Mouse (Mus musculus): ENCODE data around the gene Gh. TPM values are rescaled to one million over a fixed set of nuclear protein-coding genes. Genes with fewer than 3 reads are reported as not detected.

Gh gene
- polyA plus RNA-seq, 1 experiment from 2014 or later: 0.61 TPM

- H3K4me3 ChIP-seq (ENCODE audit: low read length): no peak overlapping the region
- no peak for ATAC-seq
- no peak overlapping the region for H3K27ac ChIP-seq (ENCODE audit: low read depth, low read length)
- H3K9ac ChIP-seq (ENCODE audit: low read depth, low read length): no peak overlapping the region
- WGBS: 53% methylated on average over 4 of the region's 4 CpGs
- H3K4me2 ChIP-seq (ENCODE audit: low read length): no peak overlapping the region
- H3K27me3 ChIP-seq (replicated peaks; ENCODE audit: control insufficient read depth, insufficient read depth, low read length): no peaks in the 10 kb centered on the region
- H3K36me3 ChIP-seq (ENCODE audit: control insufficient read depth, insufficient read depth, low read length): no peaks in the 10 kb centered on the region
- no peaks in the 10 kb centered on the region for H3K9me3 ChIP-seq (ENCODE audit: control insufficient read depth, low read length)
- H3K4me1 ChIP-seq (ENCODE audit: control insufficient read depth, insufficient read depth, low read depth, low read length): no peaks in the 10 kb centered on the region
Measured at GRCm38 (mm10) chr11:106332458-106332857, 30.8 kb upstream of the Gh start.

- H3K9me3 ChIP-seq (ENCODE audit: control insufficient read depth, low read length): no peaks in the 10 kb centered on the region
- H3K27me3 ChIP-seq (replicated peaks; ENCODE audit: control insufficient read depth, insufficient read depth, low read length): no peaks in the 10 kb centered on the region
- H3K9ac ChIP-seq (ENCODE audit: low read depth, low read length): no peak overlapping the region
- no peak overlapping the region for H3K4me3 ChIP-seq (ENCODE audit: low read length)
- H3K4me2 ChIP-seq (ENCODE audit: low read length): no peak overlapping the region
- no peak overlapping the region for H3K27ac ChIP-seq (ENCODE audit: low read depth, low read length)
- no peaks in the 10 kb centered on the region for H3K36me3 ChIP-seq (ENCODE audit: control insufficient read depth, insufficient read depth, low read length)
- H3K4me1 ChIP-seq (ENCODE audit: control insufficient read depth, insufficient read depth, low read depth, low read length): no peaks in the 10 kb centered on the region
- ATAC-seq: no peak
- 72% methylated on average over 7 of the region's 7 CpGs for WGBS
Measured at GRCm38 (mm10) chr11:106329682-106330081, 28.0 kb upstream of the Gh start.

- no peak for ATAC-seq
- Histone ChIP-seq H3K4me2 (ENCODE audit: low read length) (no peak overlapping the region), H3K9ac (ENCODE audit: low read depth, low read length) (no peak overlapping the region), H3K4me3 (ENCODE audit: low read length) (no peak overlapping the region), H3K36me3 (ENCODE audit: control insufficient read depth, insufficient read depth, low read length) (no peaks in the 10 kb centered on the region), H3K4me1 (ENCODE audit: control insufficient read depth, insufficient read depth, low read depth, low read length) (no peaks in the 10 kb centered on the region), H3K27me3 (replicated peaks; ENCODE audit: control insufficient read depth, insufficient read depth, low read length) (no peaks in the 10 kb centered on the region), H3K9me3 (ENCODE audit: control insufficient read depth, low read length) (no peaks in the 10 kb centered on the region), H3K27ac (ENCODE audit: low read depth, low read length) (no peak overlapping the region)
- WGBS: 86% methylated on average over 6 of the region's 6 CpGs
Measured at GRCm38 (mm10) chr11:106329128-106329527, 27.5 kb upstream of the Gh start.

GRCm38 (mm10) chr11:106328521-106328920 is 26.9 kb upstream of the Gh start:
- 89% methylated on average over 5 of the region's 5 CpGs for WGBS
- no peak overlapping the region for H3K9ac ChIP-seq (ENCODE audit: low read depth, low read length)
- no peaks in the 10 kb centered on the region for H3K9me3 ChIP-seq (ENCODE audit: control insufficient read depth, low read length)
- H3K36me3 ChIP-seq (ENCODE audit: control insufficient read depth, insufficient read depth, low read length): no peaks in the 10 kb centered on the region
- ATAC-seq: no peak
- no peak overlapping the region for H3K4me3 ChIP-seq (ENCODE audit: low read length)
- H3K4me2 ChIP-seq (ENCODE audit: low read length): no peak overlapping the region
- H3K27me3 ChIP-seq (replicated peaks; ENCODE audit: control insufficient read depth, insufficient read depth, low read length): no peaks in the 10 kb centered on the region
- H3K27ac ChIP-seq (ENCODE audit: low read depth, low read length): no peak overlapping the region
- H3K4me1 ChIP-seq (ENCODE audit: control insufficient read depth, insufficient read depth, low read depth, low read length): no peaks in the 10 kb centered on the region

- no peak overlapping the region for H3K4me3 ChIP-seq (ENCODE audit: low read length)
- H3K9me3 ChIP-seq (ENCODE audit: control insufficient read depth, low read length): no peaks in the 10 kb centered on the region
- WGBS: 87% methylated on average over 8 of the region's 8 CpGs
- H3K9ac ChIP-seq (ENCODE audit: low read depth, low read length): no peak overlapping the region
- H3K4me1 ChIP-seq (ENCODE audit: control insufficient read depth, insufficient read depth, low read depth, low read length): no peaks in the 10 kb centered on the region
- H3K27me3 ChIP-seq (replicated peaks; ENCODE audit: control insufficient read depth, insufficient read depth, low read length): no peaks in the 10 kb centered on the region
- H3K4me2 ChIP-seq (ENCODE audit: low read length): no peak overlapping the region
- no peak for ATAC-seq
- H3K36me3 ChIP-seq (ENCODE audit: control insufficient read depth, insufficient read depth, low read length): no peaks in the 10 kb centered on the region
- H3K27ac ChIP-seq (ENCODE audit: low read depth, low read length): no peak overlapping the region
Measured at GRCm38 (mm10) chr11:106326475-106326874, 24.8 kb upstream of the Gh start.

GRCm38 (mm10) chr11:106325566-106326206 is 24.0 kb upstream of the Gh start:
- Histone ChIP-seq H3K9me3 (ENCODE audit: control insufficient read depth, low read length) (no peaks in the 10 kb centered on the region), H3K9ac (ENCODE audit: low read depth, low read length) (no peak overlapping the region), H3K4me1 (ENCODE audit: control insufficient read depth, insufficient read depth, low read depth, low read length) (no peaks in the 10 kb centered on the region), H3K4me3 (ENCODE audit: low read length) (no peak overlapping the region), H3K36me3 (ENCODE audit: control insufficient read depth, insufficient read depth, low read length) (no peaks in the 10 kb centered on the region), H3K27me3 (replicated peaks; ENCODE audit: control insufficient read depth, insufficient read depth, low read length) (no peaks in the 10 kb centered on the region), H3K4me2 (ENCODE audit: low read length) (no peak overlapping the region), H3K27ac (ENCODE audit: low read depth, low read length) (no peak overlapping the region)
- no peak for ATAC-seq
- 77% methylated on average over 8 of the region's 8 CpGs for WGBS

- WGBS: 58% methylated on average over 5 of the region's 5 CpGs
- no peak overlapping the region for H3K9ac ChIP-seq (ENCODE audit: low read depth, low read length)
Measured at GRCm38 (mm10) chr11:106324858-106325257, 23.2 kb upstream of the Gh start.

GRCm38 (mm10) chr11:106318406-106319366 is 17.0 kb upstream of the Gh start:
- H3K9ac ChIP-seq (ENCODE audit: low read depth, low read length): no peak overlapping the region

More at GRCm38 (mm10) chr11:106324858-106325257, 23.2 kb upstream of the Gh start:
- no peaks in the 10 kb centered on the region for H3K36me3 ChIP-seq (ENCODE audit: control insufficient read depth, insufficient read depth, low read length)
- ATAC-seq: no peak
- no peaks in the 10 kb centered on the region for H3K27me3 ChIP-seq (replicated peaks; ENCODE audit: control insufficient read depth, insufficient read depth, low read length)
- H3K4me2 ChIP-seq (ENCODE audit: low read length): no peak overlapping the region
- H3K9me3 ChIP-seq (ENCODE audit: control insufficient read depth, low read length): no peaks in the 10 kb centered on the region
- no peak overlapping the region for H3K27ac ChIP-seq (ENCODE audit: low read depth, low read length)
- H3K4me1 ChIP-seq (ENCODE audit: control insufficient read depth, insufficient read depth, low read depth, low read length): no peaks in the 10 kb centered on the region
- no peak overlapping the region for H3K4me3 ChIP-seq (ENCODE audit: low read length)

GRCm38 (mm10) chr11:106317801-106318200 is 16.1 kb upstream of the Gh start:
- Histone ChIP-seq H3K27me3 (replicated peaks; ENCODE audit: control insufficient read depth, insufficient read depth, low read length) (no peaks in the 10 kb centered on the region), H3K9ac (ENCODE audit: low read depth, low read length) (no peak overlapping the region), H3K27ac (ENCODE audit: low read depth, low read length) (no peak overlapping the region), H3K4me1 (ENCODE audit: control insufficient read depth, insufficient read depth, low read depth, low read length) (no peaks in the 10 kb centered on the region), H3K9me3 (ENCODE audit: control insufficient read depth, low read length) (no peaks in the 10 kb centered on the region), H3K4me3 (ENCODE audit: low read length) (no peak overlapping the region), H3K36me3 (ENCODE audit: control insufficient read depth, insufficient read depth, low read length) (no peaks in the 10 kb centered on the region), H3K4me2 (ENCODE audit: low read length) (no peak overlapping the region)
- no peak for ATAC-seq
- 84% methylated on average over 7 of the region's 7 CpGs for WGBS

More at GRCm38 (mm10) chr11:106318406-106319366, 17.0 kb upstream of the Gh start:
- no peak overlapping the region for H3K4me3 ChIP-seq (ENCODE audit: low read length)
- H3K4me1 ChIP-seq (ENCODE audit: control insufficient read depth, insufficient read depth, low read depth, low read length): no peaks in the 10 kb centered on the region
- no peak for ATAC-seq
- H3K36me3 ChIP-seq (ENCODE audit: control insufficient read depth, insufficient read depth, low read length): no peaks in the 10 kb centered on the region
- 79% methylated on average over 21 of the region's 21 CpGs for WGBS
- H3K27ac ChIP-seq (ENCODE audit: low read depth, low read length): no peak overlapping the region
- no peak overlapping the region for H3K4me2 ChIP-seq (ENCODE audit: low read length)
- H3K9me3 ChIP-seq (ENCODE audit: control insufficient read depth, low read length): no peaks in the 10 kb centered on the region
- no peaks in the 10 kb centered on the region for H3K27me3 ChIP-seq (replicated peaks; ENCODE audit: control insufficient read depth, insufficient read depth, low read length)
